Mouse (Mus musculus): ENCODE measurements around the gene Armh3.

GRCm38 (mm10) chr19:45953286-45953685 is 45.0 kb downstream of the Armh3 start:
- TF ChIP-seq CTCF (IDR thresholded peaks at IDR 0.05; ENCODE audit: insufficient read depth, low read depth, low read length) (no peak), POLR2A (IDR thresholded peaks at IDR 0.05; ENCODE audit: insufficient read depth, low read depth, low read length) (no peak)

Measured in olfactory bulb, adult 2 months (tissue).